Mouse (Mus musculus): ENCODE results near the gene Szt2. TPM values are rescaled to one million over a fixed set of nuclear protein-coding genes. Genes with fewer than 3 reads are reported as not detected.

Gene Szt2
- polyA plus RNA-seq, 1 experiment from 2014 or later: 9.0 TPM

DNA sequence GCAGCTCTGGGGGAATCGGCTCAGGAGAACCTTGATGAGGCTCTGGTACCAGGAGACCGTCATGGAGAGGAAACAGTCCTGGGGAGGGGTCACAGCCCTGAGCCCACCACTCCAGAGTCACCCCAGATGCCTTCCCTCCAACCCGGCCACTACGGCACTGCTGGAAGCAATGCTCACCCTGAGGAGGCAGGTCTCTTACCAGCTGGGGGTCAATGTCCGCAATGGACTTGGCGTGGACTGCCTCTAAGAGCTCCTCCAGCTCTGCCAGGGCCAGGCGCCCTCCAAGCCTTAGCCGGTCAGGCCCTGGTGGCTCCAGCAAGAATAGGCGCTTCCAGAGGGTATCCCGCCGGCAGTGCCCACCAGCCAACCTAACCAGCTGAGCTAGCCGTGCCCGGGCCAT lies 44.4 kb downstream of the Szt2 start:
- 95% methylated on average over 13 of the region's 13 CpGs for WGBS
- Histone ChIP-seq H3K27me3 (no peaks in the 10 kb centered on the region), H3K9ac (no peak overlapping the region), H3K4me1 (replicated peaks) (peaks cover 11% of the 10 kb centered on the region), H3K36me3 (peaks cover 56% of the 10 kb centered on the region), H3K4me3 (no peak overlapping the region), H3K27ac (replicated peaks) (no peak overlapping the region), H3K9me3 (no peaks in the 10 kb centered on the region), H3K4me2 (no peak overlapping the region)
- no peak for ATAC-seq (ENCODE audit: low FRiP score, low read depth)

DNA sequence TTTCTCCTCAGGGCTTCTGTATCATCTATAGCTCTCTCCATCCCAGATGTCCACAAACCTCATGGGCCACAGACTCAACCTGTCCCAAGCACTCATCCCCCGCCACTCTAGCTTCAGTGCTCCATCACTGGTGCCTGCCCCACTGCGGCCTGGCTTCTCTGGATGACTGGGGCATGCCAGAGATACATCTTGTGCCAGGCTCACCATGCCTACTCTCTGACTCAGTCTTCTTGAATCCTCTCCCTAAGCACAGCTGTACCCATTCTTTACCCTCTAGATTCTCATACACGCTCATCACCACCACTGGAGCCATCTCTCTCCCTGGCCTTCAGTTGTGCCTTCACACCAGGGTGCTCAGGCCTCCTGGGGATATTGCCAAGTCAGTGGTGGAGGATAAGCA lies 45.1 kb downstream of the Szt2 start:
- Histone ChIP-seq H3K9me3 (no peaks in the 10 kb centered on the region), H3K27me3 (no peaks in the 10 kb centered on the region), H3K9ac (no peak overlapping the region), H3K4me2 (no peak overlapping the region), H3K4me3 (no peak overlapping the region), H3K4me1 (replicated peaks) (peaks cover 16% of the 10 kb centered on the region), H3K27ac (replicated peaks) (no peak overlapping the region), H3K36me3 (peaks cover 49% of the 10 kb centered on the region)
- WGBS: 92% methylated on average over 3 of the region's 3 CpGs
- no peak for ATAC-seq (ENCODE audit: low FRiP score, low read depth)

DNA sequence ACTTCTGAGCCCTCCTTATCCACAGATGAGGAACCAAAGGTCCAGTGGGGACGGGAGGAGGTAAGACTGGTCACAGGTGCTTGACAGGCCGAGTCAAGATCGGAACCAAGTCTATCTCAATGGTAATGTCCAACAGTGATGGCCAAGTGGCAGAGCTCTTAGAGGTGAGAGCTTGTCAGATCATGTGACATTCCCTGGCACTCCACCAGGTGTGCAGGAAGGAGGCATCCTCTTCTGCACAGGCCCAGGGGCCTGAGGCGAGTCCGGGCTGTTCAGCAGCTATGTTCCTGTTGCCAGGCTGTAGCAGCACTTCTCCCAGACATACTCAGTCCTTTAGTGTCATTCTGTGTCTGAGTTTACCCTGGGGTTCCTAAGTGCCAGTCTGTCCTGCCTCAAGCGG lies 46.2 kb downstream of the Szt2 start:
- H3K27me3 ChIP-seq: no peaks in the 10 kb centered on the region
- no peak overlapping the region for H3K9ac ChIP-seq
- ATAC-seq (ENCODE audit: low FRiP score, low read depth): no peak
- H3K4me3 ChIP-seq: no peak overlapping the region
- peaks cover 38% of the 10 kb centered on the region for H3K36me3 ChIP-seq
- no peak overlapping the region for H3K4me2 ChIP-seq
- no peaks in the 10 kb centered on the region for H3K9me3 ChIP-seq
- WGBS: 93% methylated on average over 6 of the region's 6 CpGs
- no peak overlapping the region for H3K27ac ChIP-seq (replicated peaks)
- H3K4me1 ChIP-seq (replicated peaks): peaks cover 17% of the 10 kb centered on the region

DNA sequence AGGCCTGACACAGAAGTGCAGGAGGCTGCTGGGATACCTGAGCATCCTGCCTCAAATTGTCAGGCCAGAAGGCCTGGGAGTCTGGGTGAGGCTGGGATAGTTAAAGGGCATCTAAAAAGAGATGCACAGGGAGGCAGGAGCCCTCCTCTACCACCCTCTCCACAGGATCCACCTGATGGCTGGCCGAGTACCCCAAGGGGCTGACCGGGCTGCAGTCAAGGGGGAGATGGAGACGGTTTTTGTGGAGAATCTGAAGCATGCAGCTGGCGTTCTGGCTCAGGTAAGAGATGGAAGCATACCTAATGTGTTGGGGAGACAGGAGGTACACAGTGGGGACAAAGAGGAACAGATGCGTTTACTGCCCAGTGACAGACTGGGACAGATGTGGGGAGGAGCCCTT lies 47.6 kb downstream of the Szt2 start:
- H3K36me3 ChIP-seq: peaks cover 33% of the 10 kb centered on the region
- WGBS: 83% methylated on average over 5 of the region's 5 CpGs

DNA sequence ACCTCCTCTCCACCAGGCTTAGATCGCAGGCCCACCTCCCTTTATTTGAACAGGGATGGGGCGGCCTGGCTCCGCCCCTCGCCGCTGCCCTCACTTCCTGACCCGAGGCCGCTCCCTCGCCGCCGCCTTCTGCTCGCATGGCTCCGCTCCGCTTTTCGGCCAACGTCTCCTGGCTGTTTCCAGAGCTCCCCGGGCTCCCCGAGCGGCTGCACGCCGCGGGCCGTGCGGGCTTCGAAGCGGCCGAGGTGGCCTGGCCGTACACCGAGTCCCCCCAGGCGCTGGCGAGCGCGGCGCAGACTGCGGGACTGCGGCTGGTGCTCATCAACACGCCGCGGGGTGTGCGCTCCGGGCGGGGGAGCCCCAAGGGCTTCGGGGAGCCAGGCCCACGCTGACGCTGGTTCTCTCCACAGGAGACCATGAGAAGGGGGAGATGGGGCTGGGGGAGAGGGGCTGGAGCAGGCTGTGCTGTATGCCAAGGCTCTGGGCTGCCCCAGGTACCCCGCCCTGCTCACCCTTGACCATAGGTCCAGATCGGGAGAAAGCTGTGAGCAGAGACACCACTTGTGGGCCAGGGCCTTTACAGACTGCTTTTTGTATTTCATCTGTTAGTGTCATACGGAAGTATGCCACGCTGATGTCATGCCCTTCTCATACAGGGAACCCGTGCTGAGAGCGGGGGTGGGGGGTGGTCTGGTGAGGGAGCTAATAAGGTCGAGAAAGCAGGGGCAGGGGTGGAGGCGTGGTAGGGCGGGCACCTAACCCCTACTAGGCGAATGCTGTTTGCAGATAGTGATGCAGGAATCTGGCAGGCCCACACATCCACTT lies 49.0 kb downstream of the Szt2 start:
- under 1% methylated on average over 54 of the region's 54 CpGs for WGBS
- peak; percentile 89 for ATAC-seq (ENCODE audit: low FRiP score, low read depth)
- Histone ChIP-seq H3K9me3 (no peaks in the 10 kb centered on the region), H3K27ac (replicated peaks) (peak overlapping the region; percentile 90), H3K4me3 (peak overlapping the region; percentile 53), H3K9ac (peak overlapping the region; percentile 76), H3K36me3 (peaks cover 25% of the 10 kb centered on the region), H3K4me2 (peak overlapping the region; percentile 94), H3K27me3 (no peaks in the 10 kb centered on the region), H3K4me1 (replicated peaks) (peaks cover 17% of the 10 kb centered on the region)

More for the DNA sequence above, 47.6 kb downstream of the Szt2 start:
- Histone ChIP-seq H3K9me3 (no peaks in the 10 kb centered on the region), H3K27me3 (no peaks in the 10 kb centered on the region), H3K27ac (replicated peaks) (no peak overlapping the region), H3K9ac (no peak overlapping the region), H3K4me1 (replicated peaks) (peaks cover 17% of the 10 kb centered on the region), H3K4me2 (no peak overlapping the region), H3K4me3 (no peak overlapping the region)
- no peak for ATAC-seq (ENCODE audit: low FRiP score, low read depth)

DNA sequence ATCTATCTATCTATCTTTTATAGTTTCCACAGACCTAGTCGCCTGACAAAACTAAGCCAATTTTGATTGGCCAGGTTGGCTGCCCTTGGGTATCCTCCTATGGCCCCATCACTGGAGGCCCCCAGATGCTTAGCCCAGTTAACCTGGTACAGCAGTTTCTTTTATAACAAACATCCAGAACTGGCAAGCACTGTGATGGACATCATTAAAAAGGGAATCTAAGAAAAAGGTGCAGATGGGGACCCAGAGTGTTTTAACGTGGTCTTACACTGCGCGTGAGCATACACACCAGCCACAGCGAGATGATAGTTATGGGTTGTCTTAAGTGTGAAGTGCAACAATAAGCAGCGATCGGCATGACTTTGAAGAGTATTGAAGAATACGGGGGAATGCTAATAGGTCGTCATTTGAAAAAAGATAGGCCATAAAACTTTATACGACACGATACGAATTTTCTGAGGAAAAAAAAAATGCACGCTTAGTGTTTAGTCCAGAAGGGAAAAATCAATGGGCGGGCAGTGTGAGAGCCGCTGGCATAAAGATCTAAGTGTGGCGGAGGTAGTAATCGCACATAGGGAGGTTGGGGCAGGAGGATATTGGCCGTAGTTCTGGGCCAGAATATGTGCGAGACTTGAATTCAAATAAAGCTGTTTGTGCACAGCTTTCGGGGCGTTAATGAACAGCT lies 49.7 kb downstream of the Szt2 start:
- H3K27ac ChIP-seq (replicated peaks): peak overlapping the region; percentile 90
- peaks cover 18% of the 10 kb centered on the region; the same call in 1 of the 2 replicates for H3K36me3 ChIP-seq
- peaks cover 17% of the 10 kb centered on the region for H3K4me1 ChIP-seq (replicated peaks)
- peak overlapping the region; percentile 94 for H3K4me2 ChIP-seq
- peak overlapping the region; percentile 53 for H3K4me3 ChIP-seq
- ATAC-seq (ENCODE audit: low FRiP score, low read depth): no peak; the same call in 1 of the 2 replicates
- H3K9me3 ChIP-seq: no peaks in the 10 kb centered on the region
- peak overlapping the region; percentile 76 for H3K9ac ChIP-seq
- WGBS: 15% methylated on average over 21 of the region's 21 CpGs
- H3K27me3 ChIP-seq: no peaks in the 10 kb centered on the region

DNA sequence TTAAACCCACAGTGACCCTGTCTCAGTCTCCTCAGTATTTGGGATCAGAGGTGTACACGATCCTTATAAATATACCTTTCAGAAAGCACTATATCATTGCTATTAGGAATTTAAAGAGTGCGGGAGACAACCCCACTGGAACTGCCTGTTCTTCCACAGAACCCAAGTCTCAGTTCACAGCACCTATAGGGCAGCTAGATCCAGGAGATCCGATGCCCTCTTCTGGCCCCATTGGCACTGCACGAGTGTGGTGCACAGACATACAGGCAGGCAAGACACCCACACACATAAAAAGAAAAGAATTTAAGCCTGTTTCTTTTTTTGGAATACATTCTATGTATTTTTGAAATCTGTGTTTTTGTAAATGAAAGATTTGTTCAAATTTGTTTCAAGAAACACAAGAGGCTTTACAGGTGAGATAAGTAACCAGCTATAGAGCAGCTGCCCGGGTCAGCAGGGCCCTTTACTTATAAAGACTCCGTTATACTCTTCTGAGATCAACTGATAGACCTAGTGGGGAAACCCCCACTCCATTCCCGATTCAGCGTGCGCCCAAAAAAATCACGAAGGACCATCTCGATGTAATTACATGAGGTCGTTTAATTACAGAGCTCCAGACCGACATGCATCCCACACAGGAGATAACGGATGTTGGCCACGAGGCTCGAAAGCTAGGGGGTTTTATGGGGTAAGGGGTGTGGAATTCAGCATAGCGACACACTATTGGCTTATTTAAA lies 50.7 kb downstream of the Szt2 start:
- no peaks in the 10 kb centered on the region for H3K27me3 ChIP-seq
- H3K27ac ChIP-seq (replicated peaks): no peak overlapping the region
- no peaks in the 10 kb centered on the region for H3K9me3 ChIP-seq
- H3K9ac ChIP-seq: no peak overlapping the region
- ATAC-seq (ENCODE audit: low FRiP score, low read depth): no peak
- peaks cover 17% of the 10 kb centered on the region for H3K4me1 ChIP-seq (replicated peaks)
- H3K4me2 ChIP-seq: no peak overlapping the region
- WGBS: 86% methylated on average over 17 of the region's 17 CpGs
- H3K4me3 ChIP-seq: no peak overlapping the region
- peaks cover 15% of the 10 kb centered on the region; the same call in 1 of the 2 replicates for H3K36me3 ChIP-seq

DNA sequence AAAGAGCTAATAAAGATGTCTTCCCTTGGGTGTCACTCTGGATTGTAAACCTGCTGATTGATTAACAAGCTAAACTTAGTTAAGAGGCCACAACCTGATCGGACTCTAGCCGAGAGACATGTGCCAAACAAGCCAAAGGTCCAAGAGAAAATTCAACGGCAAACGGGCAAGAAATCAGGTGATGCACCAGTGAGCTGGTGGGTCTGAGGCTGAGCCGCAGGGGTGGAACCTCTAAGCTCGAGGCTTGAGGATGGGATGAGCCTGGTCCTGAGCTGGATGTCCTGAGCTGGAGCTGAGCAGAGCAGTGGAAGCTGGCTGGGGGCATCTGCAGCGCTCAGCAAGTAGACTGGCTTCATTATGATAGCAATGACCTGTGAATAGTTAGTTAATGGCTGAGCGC lies 51.6 kb downstream of the Szt2 start:
- WGBS: 84% methylated on average over 8 of the region's 8 CpGs
- Histone ChIP-seq H3K4me3 (no peak overlapping the region), H3K4me2 (no peak overlapping the region), H3K36me3 (peaks cover 8% of the 10 kb centered on the region; the same call in 1 of the 2 replicates), H3K27me3 (no peaks in the 10 kb centered on the region), H3K4me1 (replicated peaks) (peaks cover 17% of the 10 kb centered on the region), H3K27ac (replicated peaks) (no peak overlapping the region), H3K9me3 (no peaks in the 10 kb centered on the region), H3K9ac (no peak overlapping the region)
- no peak for ATAC-seq (ENCODE audit: low FRiP score, low read depth)

DNA sequence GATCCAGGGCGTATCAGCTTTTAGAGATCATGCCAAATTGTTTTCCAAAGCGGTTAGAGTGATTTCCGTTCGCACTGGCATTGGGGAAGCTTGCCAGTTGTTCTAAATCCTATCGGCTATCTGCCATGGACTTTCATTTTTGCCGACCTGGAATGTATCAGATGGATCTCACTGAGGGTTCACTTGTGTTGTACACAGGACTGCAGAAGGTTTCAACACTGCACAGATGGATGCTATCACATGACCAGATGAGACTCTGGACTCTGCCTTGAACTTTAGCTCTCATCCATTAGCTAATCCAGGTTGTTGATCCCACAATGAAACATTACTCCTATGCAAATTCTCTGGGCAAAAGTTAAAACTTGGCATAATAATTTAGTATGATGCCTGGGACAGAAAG lies 52.3 kb downstream of the Szt2 start:
- H3K4me3 ChIP-seq: no peak overlapping the region
- H3K4me1 ChIP-seq (replicated peaks): peaks cover 17% of the 10 kb centered on the region
- no peaks in the 10 kb centered on the region for H3K27me3 ChIP-seq
- H3K9me3 ChIP-seq: no peaks in the 10 kb centered on the region
- no peak overlapping the region for H3K27ac ChIP-seq (replicated peaks)
- WGBS: 91% methylated on average over 6 of the region's 6 CpGs
- H3K4me2 ChIP-seq: no peak overlapping the region
- ATAC-seq (ENCODE audit: low FRiP score, low read depth): no peak
- H3K9ac ChIP-seq: no peak overlapping the region
- peaks cover under 1% of the 10 kb centered on the region; the same call in 1 of the 2 replicates for H3K36me3 ChIP-seq

DNA sequence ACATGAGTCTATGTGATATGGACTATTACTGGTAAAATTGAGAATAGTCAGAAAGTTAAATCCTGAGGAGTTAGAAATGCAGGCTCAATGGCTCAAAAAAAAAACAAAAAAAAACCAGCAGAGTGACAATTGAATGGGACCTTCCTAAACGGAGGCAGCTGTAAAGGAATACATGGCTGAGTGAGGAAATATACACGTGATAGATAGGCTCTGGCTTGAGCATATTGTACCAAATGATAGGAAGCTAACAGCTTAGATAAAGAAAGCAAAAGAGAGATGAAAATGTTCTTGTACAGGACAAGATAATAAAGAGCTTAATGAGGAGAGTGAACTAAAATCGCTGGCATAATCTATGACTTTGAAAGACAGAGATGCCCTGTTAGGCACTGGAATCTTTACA lies 54.8 kb downstream of the Szt2 start:
- peaks cover 3% of the 10 kb centered on the region for H3K4me1 ChIP-seq (replicated peaks)
- H3K27ac ChIP-seq (replicated peaks): no peak overlapping the region
- no peaks in the 10 kb centered on the region for H3K9me3 ChIP-seq
- WGBS: 76% methylated on average over 3 of the region's 3 CpGs
- H3K4me3 ChIP-seq: no peak overlapping the region
- no peak overlapping the region for H3K4me2 ChIP-seq
- H3K36me3 ChIP-seq: no peaks in the 10 kb centered on the region
- no peak overlapping the region for H3K9ac ChIP-seq
- no peak for ATAC-seq (ENCODE audit: low FRiP score, low read depth)
- no peaks in the 10 kb centered on the region for H3K27me3 ChIP-seq

DNA sequence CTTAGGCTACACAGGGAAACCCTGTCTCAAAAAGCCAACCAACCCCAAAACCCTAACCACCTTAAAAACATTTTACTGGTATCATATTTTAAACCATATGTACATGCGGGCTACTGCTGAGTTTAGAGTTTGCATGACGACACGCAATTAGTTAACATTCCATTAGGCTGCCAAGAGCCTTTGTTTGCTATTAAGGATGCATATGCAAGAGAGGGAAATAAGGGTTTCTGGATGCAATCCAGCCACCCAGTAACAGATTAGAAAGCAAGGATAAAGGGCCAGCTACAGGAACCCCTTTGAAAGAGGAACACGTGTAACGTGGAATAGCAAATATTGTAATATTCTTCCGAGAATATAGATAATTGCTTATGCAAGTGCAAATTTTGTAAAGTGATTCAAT lies 55.4 kb downstream of the Szt2 start:
- no peak overlapping the region for H3K9ac ChIP-seq
- H3K9me3 ChIP-seq: no peaks in the 10 kb centered on the region
- H3K4me3 ChIP-seq: no peak overlapping the region
- no peaks in the 10 kb centered on the region for H3K27me3 ChIP-seq
- H3K4me1 ChIP-seq (replicated peaks): no peaks in the 10 kb centered on the region
- no peak for ATAC-seq (ENCODE audit: low FRiP score, low read depth)
- no peak overlapping the region for H3K27ac ChIP-seq (replicated peaks)
- WGBS: 61% methylated on average over 6 of the region's 6 CpGs
- H3K36me3 ChIP-seq: no peaks in the 10 kb centered on the region
- no peak overlapping the region for H3K4me2 ChIP-seq

DNA sequence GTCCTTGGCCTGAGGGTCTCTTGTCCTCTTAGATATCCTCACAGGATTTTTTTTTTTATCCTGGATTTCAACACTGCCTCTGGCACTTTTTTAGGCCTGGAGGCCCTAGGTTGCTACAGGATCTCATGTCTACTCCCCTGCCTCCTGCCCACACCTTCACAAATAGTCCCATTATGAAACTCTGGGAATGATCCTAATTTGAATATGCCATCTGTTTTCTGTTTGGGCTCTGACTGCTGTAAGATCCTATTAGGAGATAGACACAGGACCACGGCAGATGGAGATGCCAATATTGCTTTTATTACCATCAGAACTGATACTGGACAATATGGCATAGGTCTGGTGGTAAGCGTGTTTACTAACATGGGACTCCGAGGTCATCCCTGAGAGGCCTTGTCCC lies 57.2 kb downstream of the Szt2 start:
- no peak for ATAC-seq (ENCODE audit: low FRiP score, low read depth)
- no peak overlapping the region for H3K4me2 ChIP-seq
- 75% methylated on average over 3 of the region's 3 CpGs for WGBS

More for the DNA sequence above, 57.2 kb downstream of the Szt2 start:
- H3K9ac ChIP-seq: no peak overlapping the region
- no peak overlapping the region for H3K4me3 ChIP-seq
- H3K27ac ChIP-seq (replicated peaks): no peak overlapping the region
- no peaks in the 10 kb centered on the region for H3K27me3 ChIP-seq
- H3K36me3 ChIP-seq: no peaks in the 10 kb centered on the region
- H3K4me1 ChIP-seq (replicated peaks): no peaks in the 10 kb centered on the region
- H3K9me3 ChIP-seq: no peaks in the 10 kb centered on the region
